Mouse (Mus musculus): ENCODE measurements around the gene Vps13d. TPM values are rescaled to one million over a fixed set of nuclear protein-coding genes. Genes with fewer than 3 reads are reported as not detected.

Gene Vps13d
- total RNA-seq, 1 experiment from 2014 or later: 101 TPM

GRCm38 (mm10) chr4:145214786-145215174 lies 20.0 kb upstream of the Vps13d start:
- ATAC-seq (ENCODE audit: extremely low read depth, insufficient number of reproducible peaks, low FRiP score, poor library complexity, severe bottlenecking): no peak

- ATAC-seq (ENCODE audit: extremely low read depth, insufficient number of reproducible peaks, low FRiP score, poor library complexity, severe bottlenecking): peak; percentile 82
These were observed 19.4 kb upstream of the Vps13d start for GRCm38 (mm10) chr4:145213999-145214785.

GRCm38 (mm10) chr4:145211076-145211475 lies 16.3 kb upstream of the Vps13d start:
- no peak for ATAC-seq (ENCODE audit: extremely low read depth, insufficient number of reproducible peaks, low FRiP score, poor library complexity, severe bottlenecking)

- ATAC-seq (ENCODE audit: extremely low read depth, insufficient number of reproducible peaks, low FRiP score, poor library complexity, severe bottlenecking): no peak
These were observed 15.8 kb upstream of the Vps13d start for GRCm38 (mm10) chr4:145210564-145210963.

- ATAC-seq (ENCODE audit: extremely low read depth, insufficient number of reproducible peaks, low FRiP score, poor library complexity, severe bottlenecking): no peak
These were observed 14.9 kb upstream of the Vps13d start for GRCm38 (mm10) chr4:145209690-145210088.

- peak; percentile 22; the same call in 1 of the 2 replicates for ATAC-seq (ENCODE audit: extremely low read depth, insufficient number of reproducible peaks, low FRiP score, poor library complexity, severe bottlenecking)
These were observed 14.4 kb upstream of the Vps13d start for GRCm38 (mm10) chr4:145209076-145209689.

GRCm38 (mm10) chr4:145207718-145208371 lies 13.0 kb upstream of the Vps13d start:
- no peak for ATAC-seq (ENCODE audit: extremely low read depth, insufficient number of reproducible peaks, low FRiP score, poor library complexity, severe bottlenecking)

- ATAC-seq (ENCODE audit: extremely low read depth, insufficient number of reproducible peaks, low FRiP score, poor library complexity, severe bottlenecking): no peak
These were observed 10.0 kb upstream of the Vps13d start for GRCm38 (mm10) chr4:145204779-145205178.

GRCm38 (mm10) chr4:145203305-145203704 lies 8.5 kb upstream of the Vps13d start:
- ATAC-seq (ENCODE audit: extremely low read depth, insufficient number of reproducible peaks, low FRiP score, poor library complexity, severe bottlenecking): no peak

- no peak for ATAC-seq (ENCODE audit: extremely low read depth, insufficient number of reproducible peaks, low FRiP score, poor library complexity, severe bottlenecking)
These were observed 6.6 kb upstream of the Vps13d start for GRCm38 (mm10) chr4:145201424-145201823.

GRCm38 (mm10) chr4:145199982-145200699 lies 5.3 kb upstream of the Vps13d start:
- no peak for ATAC-seq (ENCODE audit: extremely low read depth, insufficient number of reproducible peaks, low FRiP score, poor library complexity, severe bottlenecking)

- no peak for ATAC-seq (ENCODE audit: extremely low read depth, insufficient number of reproducible peaks, low FRiP score, poor library complexity, severe bottlenecking)
These were observed 1.8 kb upstream of the Vps13d start for GRCm38 (mm10) chr4:145196586-145196985.

- ATAC-seq (ENCODE audit: extremely low read depth, insufficient number of reproducible peaks, low FRiP score, poor library complexity, severe bottlenecking): no peak
These were observed 367 bp upstream of the Vps13d start for GRCm38 (mm10) chr4:145195172-145195571.

GRCm38 (mm10) chr4:145193991-145194511 lies 754 bp downstream of the Vps13d start:
- no peak for ATAC-seq (ENCODE audit: extremely low read depth, insufficient number of reproducible peaks, low FRiP score, poor library complexity, severe bottlenecking)

- no peak for ATAC-seq (ENCODE audit: extremely low read depth, insufficient number of reproducible peaks, low FRiP score, poor library complexity, severe bottlenecking)
These were observed 1.4 kb downstream of the Vps13d start for GRCm38 (mm10) chr4:145193406-145193805.

- ATAC-seq (ENCODE audit: extremely low read depth, insufficient number of reproducible peaks, low FRiP score, poor library complexity, severe bottlenecking): no peak
These were observed 2.1 kb downstream of the Vps13d start for GRCm38 (mm10) chr4:145192686-145193085.

- no peak for ATAC-seq (ENCODE audit: extremely low read depth, insufficient number of reproducible peaks, low FRiP score, poor library complexity, severe bottlenecking)
These were observed 6.2 kb downstream of the Vps13d start for GRCm38 (mm10) chr4:145188561-145188960.

GRCm38 (mm10) chr4:145187619-145188018 lies 7.2 kb downstream of the Vps13d start:
- ATAC-seq (ENCODE audit: extremely low read depth, insufficient number of reproducible peaks, low FRiP score, poor library complexity, severe bottlenecking): no peak

- ATAC-seq (ENCODE audit: extremely low read depth, insufficient number of reproducible peaks, low FRiP score, poor library complexity, severe bottlenecking): no peak
These were observed 15.8 kb downstream of the Vps13d start for GRCm38 (mm10) chr4:145178918-145179549.

All from neutrophil, adult 5-6 weeks (primary cell).